Mouse (Mus musculus) spleen, adult 10 weeks (tissue): ENCODE results near the gene Ylpm1. TPM values are rescaled to one million over a fixed set of nuclear protein-coding genes. Genes with fewer than 3 reads are reported as not detected.

Experiments
- polyA plus RNA-seq: library from polyadenylated mRNA; stranded (reverse); fragments of 350-450 nt; fragmentation: Illumina TruSeq; extraction: RNeasy Lipid Tissue Mini Kit (QIAGEN cat#74804); gene quantifications from one replicate; pipeline ENCODE4 v1.2.3, GENCODE M21; 2015; ENCODE audit warnings: low replicate concordance; ENCODE audit not compliant: insufficient read depth

The Ylpm1 gene
- 76.5 TPM for polyA plus RNA-seq

GRCm38 (mm10) chr12:84996083-84996496 lies at the start of gene Ylpm1:
Ylpm1 (plus strand) TSS chr12:84996321.

GRCm38 (mm10) chr12:84970428-84971096 lies 25.6 kb upstream of the Ylpm1 start, which contains the start of the genes Fcf1 and Arel1:
Fcf1 (plus strand) TSS chr12:84970897.
Arel1 (minus strand) TSS chr12:84970900.

GRCm38 (mm10) chr12:85110698-85111592 lies 114.8 kb downstream of the Ylpm1 start, which contains the start of the genes Prox2 and Dlst:
Prox2 (minus strand) TSS chr12:85110759.
Dlst (plus strand) TSS chr12:85110833.

Other genes starting within 250 kb of the Ylpm1 start
- gene Npc2, start 223.2 kb upstream of the Ylpm1 start, polyA plus RNA-seq, result 151 TPM
- gene Isca2, start 223.1 kb upstream of the Ylpm1 start, polyA plus RNA-seq, result 81.7 TPM
- gene Ltbp2, start 119.8 kb upstream of the Ylpm1 start, polyA plus RNA-seq, result 6.2 TPM
- gene Fcf1, start 25.4 kb upstream of the Ylpm1 start, polyA plus RNA-seq, result 152 TPM
- 43.3 TPM for gene Arel1, start 25.4 kb upstream of the Ylpm1 start, polyA plus RNA-seq
- 3.4 TPM for gene Prox2, start 114.4 kb downstream of the Ylpm1 start, polyA plus RNA-seq
- 173 TPM for gene Dlst, start 114.5 kb downstream of the Ylpm1 start, polyA plus RNA-seq
- gene Rps6kl1, start 154.9 kb downstream of the Ylpm1 start, polyA plus RNA-seq, result 0.26 TPM
- 0.91 TPM for gene Pgf, start 181.5 kb downstream of the Ylpm1 start, polyA plus RNA-seq
- gene Eif2b2, start 223.2 kb downstream of the Ylpm1 start, polyA plus RNA-seq, result 21.5 TPM